Mouse (Mus musculus): ENCODE results near the gene Gpr83.

The Gpr83 gene

GRCm38 (mm10) chr9:14905956-14906355 is 45.9 kb downstream of the Gpr83 start:
- no peak for DNase-seq

- no peak for DNase-seq
These were observed 47.9 kb downstream of the Gpr83 start for GRCm38 (mm10) chr9:14907816-14908415.

- no peak for DNase-seq
These were observed 50.0 kb downstream of the Gpr83 start for GRCm38 (mm10) chr9:14909981-14910380.

GRCm38 (mm10) chr9:14912037-14912436 is 52.0 kb downstream of the Gpr83 start:
- no peak for DNase-seq

GRCm38 (mm10) chr9:14917661-14918060 is 57.7 kb downstream of the Gpr83 start:
- no peak for DNase-seq

GRCm38 (mm10) chr9:14918825-14919668 is 59.0 kb downstream of the Gpr83 start:
- no peak for DNase-seq
